Mouse (Mus musculus): ENCODE results near the gene Jag2. TPM values are rescaled to one million over a fixed set of nuclear protein-coding genes. Genes with fewer than 3 reads are reported as not detected.

Jag2 gene
- total RNA-seq, 2 experiments from 2014 or later, result 13.2 to 23.1 TPM

- DNase-seq, result no peak
Observed at GRCm38 (mm10) chr12:112868178-112869087, 61.1 kb downstream of the Jag2 start, which contains the start of gene Gpr132. Gene Gpr132, minus strand, starts transcription at chr12:112868228.

DNA sequence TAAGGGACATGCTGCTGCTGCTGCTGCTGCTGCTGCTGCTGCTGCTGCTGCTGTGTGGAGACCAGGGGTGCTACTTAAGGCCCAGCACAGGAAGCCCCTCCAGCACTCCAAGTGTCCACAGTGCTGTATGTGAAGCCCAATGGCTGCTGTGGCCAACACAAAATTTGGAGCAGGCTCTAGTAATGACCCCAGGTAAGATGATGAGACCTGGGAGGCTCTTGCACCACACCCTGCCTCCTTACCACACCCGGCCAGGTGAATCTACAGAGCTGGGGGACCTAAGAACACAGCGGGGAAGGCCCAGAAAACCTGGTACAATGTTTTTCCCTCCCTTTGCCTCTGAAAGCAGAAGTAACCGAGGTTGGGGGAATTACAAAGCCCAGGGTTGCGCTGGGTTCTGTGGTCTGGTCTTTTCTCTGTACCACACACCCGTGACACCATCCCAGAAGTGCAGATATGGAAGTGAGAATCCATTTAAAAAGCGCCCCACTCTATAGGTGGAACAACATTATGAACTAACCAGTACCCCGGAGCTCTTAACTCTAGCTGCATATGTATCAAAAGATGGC is 62.4 kb downstream of the Jag2 start:
- no peak for DNase-seq

- peak; percentile 60 for DNase-seq
Observed at GRCm38 (mm10) chr12:112866467-112867080, 63.0 kb downstream of the Jag2 start.

- no peak for DNase-seq
Observed at GRCm38 (mm10) chr12:112864804-112865203, 64.8 kb downstream of the Jag2 start.

DNA sequence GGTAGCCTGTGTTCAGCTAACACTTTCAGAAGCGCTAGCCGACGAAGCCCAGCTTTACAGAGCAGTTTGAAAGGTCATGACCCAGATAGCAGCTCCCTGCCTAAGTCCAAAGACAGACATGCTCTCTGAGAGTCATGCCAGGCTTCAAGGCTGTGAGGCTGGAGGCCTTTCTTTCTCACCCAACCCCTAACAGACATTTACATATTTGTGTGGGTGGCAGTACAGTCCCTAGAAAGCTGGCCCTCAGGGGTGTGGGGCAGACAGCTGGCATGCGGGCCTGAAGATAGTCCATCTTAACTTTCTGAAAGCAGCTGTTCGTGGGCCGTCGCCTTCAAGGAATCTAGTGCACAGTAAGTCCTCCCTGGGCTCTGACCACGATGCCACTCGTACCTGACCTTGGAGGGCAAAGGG is 67.7 kb downstream of the Jag2 start:
- DNase-seq, result no peak

- DNase-seq, result no peak
Observed at GRCm38 (mm10) chr12:112860765-112861164, 68.8 kb downstream of the Jag2 start.

GRCm38 (mm10) chr12:112859930-112860329 is 69.6 kb downstream of the Jag2 start:
- DNase-seq, result no peak

DNA sequence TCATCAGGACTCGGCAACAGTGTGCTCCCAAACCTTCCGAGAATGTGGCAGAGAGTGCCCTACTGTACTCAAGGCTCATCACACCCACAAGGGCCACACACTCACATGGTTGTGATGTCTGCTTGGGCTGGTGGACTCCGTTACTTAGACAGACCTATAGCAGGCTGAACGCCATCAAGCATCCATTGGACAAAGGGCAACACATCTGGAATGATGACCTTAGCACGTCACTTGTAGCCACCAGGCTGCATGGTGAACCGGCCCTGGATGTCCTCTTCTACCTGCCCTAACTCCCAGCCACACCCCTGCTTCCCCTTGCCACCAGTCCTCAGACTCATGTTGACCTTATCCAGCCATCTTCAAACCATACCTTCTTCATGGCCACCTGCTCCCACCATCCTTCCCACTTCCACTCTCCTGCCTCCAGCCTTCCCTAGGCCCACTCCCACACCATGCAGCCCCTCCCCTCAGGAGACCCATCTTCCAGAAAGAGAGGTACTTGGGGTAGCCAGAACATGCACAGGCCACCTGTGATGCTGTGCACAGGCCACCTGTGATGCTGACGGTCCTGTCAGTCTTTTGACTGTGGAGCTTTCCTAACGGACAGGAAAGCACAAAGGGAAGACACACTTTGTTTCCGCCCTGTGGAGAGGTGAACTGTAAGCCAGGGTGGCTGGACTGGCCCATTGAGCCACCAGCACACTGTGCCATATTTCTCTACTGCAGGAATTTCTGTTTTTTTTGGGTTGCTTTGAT is 70.8 kb downstream of the Jag2 start:
- DNase-seq, result no peak

Small RNA genes lying within 50 kb of the gene (microRNA-seq; reads per million reads assigned to microRNA genes)
- gene Mir6941, result not detected

Other genes starting within 250 kb of the Jag2 start
- gene Cep170b, start 209.3 kb downstream of the Jag2 start, total RNA-seq (2021), result 10 to 100 TPM; 28.8 to 29.6 TPM
- gene Pld4, start 169.1 kb downstream of the Jag2 start, total RNA-seq (2021), result 10 to 100 TPM; 10.8 to 13.4 TPM
- 10 to 100 TPM in 1 of 2 experiments, 1 to 10 TPM in 1; 9.4 to 13.5 TPM for gene Ahnak2, start 127.1 kb downstream of the Jag2 start, total RNA-seq (2021)
- 1 to 10 TPM; 4.4 to 5.1 TPM for gene Clba1, start 120.8 kb downstream of the Jag2 start, total RNA-seq (2021)
- 10 to 100 TPM; 20.2 to 23.1 TPM for gene Cdca4, start 100.4 kb downstream of the Jag2 start, total RNA-seq (2021)
- 1 to 10 TPM; 1.1 to 1.2 TPM for gene Gpr132, start 61.5 kb downstream of the Jag2 start, total RNA-seq (2021)
- gene Nudt14, start 12.3 kb upstream of the Jag2 start, total RNA-seq (2021), result 10 to 100 TPM; 46.9 to 50.2 TPM
- gene Btbd6, start 46.7 kb upstream of the Jag2 start, total RNA-seq (2021), result 10 to 100 TPM; 16.9 to 28.1 TPM
- 10 to 100 TPM; 40.1 to 55.3 TPM for gene Brf1, start 70.9 kb upstream of the Jag2 start, total RNA-seq (2021)
- gene Pacs2, start 84.7 kb upstream of the Jag2 start, total RNA-seq (2021), result 10 to 100 TPM; 30.3 to 37.1 TPM
- not detected for gene Tex22, start 144.7 kb upstream of the Jag2 start, total RNA-seq (2021)
- 10 to 100 TPM; 78.1 to 85.9 TPM for gene Mta1, start 168.5 kb upstream of the Jag2 start, total RNA-seq (2021)
- gene Crip2, start 210.5 kb upstream of the Jag2 start, total RNA-seq (2021), result 100 to 1,000 TPM; 184 to 199 TPM
- gene Crip1, start 216.5 kb upstream of the Jag2 start, total RNA-seq (2021), result 100 to 1,000 TPM; 151 to 176 TPM
- gene Tedc1, start 226.6 kb upstream of the Jag2 start, total RNA-seq (2021), result 1 to 10 TPM; 3.1 to 5.4 TPM

Measured in adrenal gland, postnatal 10 days (tissue).